Mouse (Mus musculus): ENCODE results near the gene Nyap2. TPM values are rescaled to one million over a fixed set of nuclear protein-coding genes. Genes with fewer than 3 reads are reported as not detected.

The Nyap2 gene
- total and polyA plus RNA-seq, 2 experiments, result not detected

DNA sequence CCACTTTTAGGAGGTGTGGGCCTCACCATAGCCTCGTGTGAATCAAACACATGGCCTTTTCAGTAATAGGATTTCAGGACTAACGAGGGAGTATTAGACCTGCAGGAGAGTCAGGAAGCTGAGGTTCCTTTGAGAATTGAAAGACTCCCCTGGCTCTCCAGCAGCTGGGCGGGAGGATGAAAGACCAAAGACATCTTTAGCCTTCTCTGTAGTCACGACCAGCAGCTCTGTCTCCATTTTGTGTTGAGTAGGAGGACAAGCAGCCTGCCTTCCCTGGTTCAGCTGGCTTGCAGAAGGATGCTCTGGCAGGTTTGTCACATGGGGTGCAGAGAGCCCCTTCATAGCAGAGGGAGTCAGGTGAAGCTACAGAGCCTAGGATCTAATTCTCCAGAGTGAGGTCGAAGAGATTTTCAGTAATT, 240.3 kb downstream of the Nyap2 start:
- no peak for TF ChIP-seq CTCF (IDR thresholded peaks at IDR 0.05; ENCODE audit: low read depth, low read length)
- no peak for TF ChIP-seq POLR2A (IDR thresholded peaks at IDR 0.05; ENCODE audit: extremely low read depth, insufficient read depth, low read length)
- no peaks in the 10 kb centered on the region for H3K36me3 ChIP-seq (ENCODE audit: control insufficient read depth, insufficient read depth, low read length)
- H3K4me3 ChIP-seq (ENCODE audit: insufficient read depth, low read depth, low read length), result no peak overlapping the region
- no peak overlapping the region for H3K27ac ChIP-seq (replicated peaks; ENCODE audit: insufficient read depth, low read depth, low read length)
- H3K27me3 ChIP-seq (ENCODE audit: control insufficient read depth, insufficient read depth, low read length), result no peaks in the 10 kb centered on the region
- no peak for DNase-seq (ENCODE audit: extremely low read depth, low read depth, low spot score)
- 71% methylated on average over 5 of the region's 5 CpGs for WGBS
- no peaks in the 10 kb centered on the region for H3K4me1 ChIP-seq (ENCODE audit: control insufficient read depth, insufficient read depth, low read length)
- no peaks in the 10 kb centered on the region for H3K79me2 ChIP-seq (ENCODE audit: control insufficient read depth, insufficient read depth, low read length)
- no peak overlapping the region for H3K9ac ChIP-seq (ENCODE audit: low read depth, low read length)

DNA sequence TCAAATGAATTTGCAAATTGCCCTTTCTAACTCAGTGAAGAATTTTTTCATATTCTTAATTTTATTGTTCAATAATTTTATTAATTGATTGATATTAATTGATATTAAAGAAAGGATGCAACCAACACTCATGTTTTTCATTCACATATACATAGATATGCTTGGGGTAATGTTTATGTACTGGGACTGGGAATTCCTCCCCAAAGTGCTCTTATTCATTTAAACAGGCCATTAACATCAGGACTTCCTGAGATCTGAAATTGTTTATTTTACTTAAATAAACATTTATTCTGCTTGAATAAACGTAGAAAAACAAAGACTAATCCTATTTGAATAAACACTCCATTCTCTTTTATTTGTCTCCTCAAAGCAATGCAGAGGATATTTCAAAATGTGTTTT, 311.0 kb downstream of the Nyap2 start:
- Histone ChIP-seq H3K36me3 (ENCODE audit: control insufficient read depth, insufficient read depth, low read length) (no peaks in the 10 kb centered on the region), H3K9ac (ENCODE audit: low read depth, low read length) (no peak overlapping the region), H3K27me3 (ENCODE audit: control insufficient read depth, insufficient read depth, low read length) (no peaks in the 10 kb centered on the region), H3K27ac (replicated peaks; ENCODE audit: insufficient read depth, low read depth, low read length) (no peak overlapping the region), H3K4me1 (ENCODE audit: control insufficient read depth, insufficient read depth, low read length) (no peaks in the 10 kb centered on the region), H3K79me2 (ENCODE audit: control insufficient read depth, insufficient read depth, low read length) (no peaks in the 10 kb centered on the region), H3K4me3 (ENCODE audit: insufficient read depth, low read depth, low read length) (no peak overlapping the region)
- WGBS, result 3% methylated on average over 1 of the region's 1 CpGs
- no peak for DNase-seq (ENCODE audit: extremely low read depth, low read depth, low spot score)
- TF ChIP-seq CTCF (IDR thresholded peaks at IDR 0.05; ENCODE audit: low read depth, low read length), result no peak
- no peak for TF ChIP-seq POLR2A (IDR thresholded peaks at IDR 0.05; ENCODE audit: extremely low read depth, insufficient read depth, low read length)

All from liver, adult 2 months (tissue).